Mouse (Mus musculus) lung, embryonic 15.5 days (tissue): ENCODE measurements around the gene Tmem160. TPM values are rescaled to one million over a fixed set of nuclear protein-coding genes. Genes with fewer than 3 reads are reported as not detected.

ENCODE experiments used
- ATAC-seq: fragments of 200-750 bp; cut with Nextera tagmentation; 2 replicates; pipeline ENCODE4 v1.8.0; 2017; ENCODE audit warnings: moderate number of reproducible peaks, borderline replicate concordance; ENCODE audit not compliant: low FRiP score, low TSS enrichment; ENCODE audit errors: extremely low read depth
- H3K27ac ChIP-seq: fragments of 300-500 bp; sonication (generic); 2 replicates; pipeline ENCODE4 v1.5.1; 2015; ENCODE audit warnings: moderate library complexity, mild to moderate bottlenecking, inconsistent platforms
- H3K27me3 ChIP-seq: fragments of 300-500 bp; sonication (generic); 2 replicates; pipeline ENCODE4 v1.6.1; 2015; ENCODE audit warnings: inconsistent platforms
- H3K36me3 ChIP-seq: fragments of 300-500 bp; sonication (generic); 2 replicates; pipeline ENCODE4 v1.6.1; 2015; ENCODE audit warnings: inconsistent platforms
- H3K4me1 ChIP-seq: fragments of 300-500 bp; sonication (generic); 2 replicates; pipeline ENCODE4 v1.6.1; 2015; ENCODE audit warnings: inconsistent platforms
- H3K4me2 ChIP-seq: fragments of 300-500 bp; sonication (generic); 2 replicates; pipeline ENCODE4 v1.6.1; 2015; ENCODE audit warnings: inconsistent platforms, mild to moderate bottlenecking, moderate library complexity
- H3K4me3 ChIP-seq: fragments of 300-500 bp; sonication (generic); 2 replicates; pipeline ENCODE4 v1.5.1; 2015; ENCODE audit warnings: mild to moderate bottlenecking, inconsistent platforms
- H3K9ac ChIP-seq: fragments of 300-500 bp; sonication (generic); 2 replicates; pipeline ENCODE4 v1.6.1; 2015; ENCODE audit warnings: inconsistent platforms
- H3K9me3 ChIP-seq: fragments of 300-500 bp; sonication (generic); 2 replicates; pipeline ENCODE4 v1.6.1; 2016; ENCODE audit warnings: inconsistent platforms
- WGBS: fragments of 180-500 bp; shearing (Covaris S2); methylation state at CpG from one replicate; pipeline ENCODE4 v1.1.7; 2015; 5-methylcytosine and 5-hydroxymethylcytosine counted together
- polyA plus RNA-seq: library from polyadenylated mRNA; unstranded; fragments of >200 nt; fragmentation: Nextera tagmentation; extraction: Ambion mirVana; gene quantifications from 2 replicates; pipeline ENCODE4 v1.2.1, GENCODE M21; 2015

The Tmem160 gene
- polyA plus RNA-seq, 1 experiment from 2014 or later, result 43.2 TPM

GRCm38 (mm10) chr7:16472116-16472709 is 19.6 kb downstream of the Tmem160 start:
- Histone ChIP-seq H3K27ac (no peak overlapping the region), H3K4me2 (no peak overlapping the region), H3K4me1 (peaks cover 17% of the 10 kb centered on the region), H3K9me3 (no peaks in the 10 kb centered on the region), H3K9ac (no peak overlapping the region), H3K4me3 (no peak overlapping the region), H3K36me3 (no peaks in the 10 kb centered on the region), H3K27me3 (peaks cover 90% of the 10 kb centered on the region)
- 19% methylated on average over 17 of the region's 17 CpGs for WGBS
- ATAC-seq, result no peak

GRCm38 (mm10) chr7:16473847-16474246 is 21.3 kb downstream of the Tmem160 start:
- Histone ChIP-seq H3K27me3 (peaks cover 88% of the 10 kb centered on the region), H3K9ac (no peak overlapping the region), H3K4me2 (no peak overlapping the region), H3K4me1 (peaks cover 17% of the 10 kb centered on the region), H3K4me3 (no peak overlapping the region), H3K9me3 (no peaks in the 10 kb centered on the region), H3K27ac (no peak overlapping the region), H3K36me3 (no peaks in the 10 kb centered on the region)
- 54% methylated on average over 8 of the region's 8 CpGs for WGBS
- no peak for ATAC-seq

GRCm38 (mm10) chr7:16474445-16474844 is 21.9 kb downstream of the Tmem160 start:
- H3K27me3 ChIP-seq, result peaks cover 82% of the 10 kb centered on the region
- H3K4me3 ChIP-seq, result peak overlapping the region; percentile 19; the same call in 1 of the 2 replicates
- 5% methylated on average over 33 of the region's 33 CpGs for WGBS
- no peaks in the 10 kb centered on the region for H3K9me3 ChIP-seq
- H3K4me2 ChIP-seq, result peak overlapping the region; percentile 34
- no peak overlapping the region for H3K9ac ChIP-seq
- H3K4me1 ChIP-seq, result peaks cover 17% of the 10 kb centered on the region
- no peak for ATAC-seq
- no peak overlapping the region for H3K27ac ChIP-seq
- no peaks in the 10 kb centered on the region for H3K36me3 ChIP-seq

GRCm38 (mm10) chr7:16475321-16475720 is 22.7 kb downstream of the Tmem160 start:
- Histone ChIP-seq H3K4me1 (peaks cover 17% of the 10 kb centered on the region), H3K36me3 (no peaks in the 10 kb centered on the region), H3K27ac (no peak overlapping the region), H3K9me3 (no peaks in the 10 kb centered on the region), H3K4me3 (peak overlapping the region; percentile 14; the same call in 1 of the 2 replicates), H3K27me3 (peaks cover 74% of the 10 kb centered on the region), H3K9ac (no peak overlapping the region), H3K4me2 (peak overlapping the region; percentile 56; the same call in 1 of the 2 replicates)
- 3% methylated on average over 23 of the region's 23 CpGs for WGBS
- ATAC-seq, result no peak

GRCm38 (mm10) chr7:16475764-16476599 is 23.4 kb downstream of the Tmem160 start:
- H3K36me3 ChIP-seq, result no peaks in the 10 kb centered on the region
- peaks cover 17% of the 10 kb centered on the region for H3K4me1 ChIP-seq
- no peak overlapping the region for H3K9ac ChIP-seq
- 2% methylated on average over 57 of the region's 59 CpGs for WGBS
- H3K27ac ChIP-seq, result no peak overlapping the region
- peak overlapping the region; percentile 32 for H3K4me3 ChIP-seq
- H3K9me3 ChIP-seq, result no peaks in the 10 kb centered on the region
- 0 out of 2 replicates have a peak, but pooled peaks have one; percentile 6 for ATAC-seq
- peaks cover 68% of the 10 kb centered on the region for H3K27me3 ChIP-seq
- peak overlapping the region; percentile 56 for H3K4me2 ChIP-seq

- WGBS, result 3% methylated on average over 15 of the region's 34 CpGs
- H3K4me3 ChIP-seq, result peak overlapping the region; percentile 32
- H3K4me1 ChIP-seq, result peaks cover 17% of the 10 kb centered on the region
- peaks cover 61% of the 10 kb centered on the region for H3K27me3 ChIP-seq
- H3K4me2 ChIP-seq, result peak overlapping the region; percentile 56
- no peak overlapping the region for H3K9ac ChIP-seq
- H3K27ac ChIP-seq, result no peak overlapping the region
- H3K36me3 ChIP-seq, result no peaks in the 10 kb centered on the region
- 0 out of 2 replicates have a peak, but pooled peaks have one; percentile 27 for ATAC-seq
- H3K9me3 ChIP-seq, result no peaks in the 10 kb centered on the region
These were observed 24.0 kb downstream of the Tmem160 start for GRCm38 (mm10) chr7:16476600-16476989.

- no peaks in the 10 kb centered on the region for H3K36me3 ChIP-seq
- ATAC-seq, result no peak
- H3K4me2 ChIP-seq, result peak within 1 kb of the TSS; percentile 56
- no peaks in the 10 kb centered on the region for H3K9me3 ChIP-seq
- peak within 1 kb of the TSS; percentile 32 for H3K4me3 ChIP-seq
- no peak within 1 kb of the TSS for H3K27ac ChIP-seq
- peaks cover 52% of the 10 kb centered on the region for H3K27me3 ChIP-seq
- no peak within 1 kb of the TSS for H3K9ac ChIP-seq
- 82% methylated on average over 8 of the region's 8 CpGs for WGBS
- peaks cover 17% of the 10 kb centered on the region for H3K4me1 ChIP-seq
These were observed 25.0 kb downstream of the Tmem160 start, which contains the start of gene Npas1 for GRCm38 (mm10) chr7:16477628-16478027. Gene Npas1 (minus strand): TSS chr7:16477728.

- Histone ChIP-seq H3K4me3 (no peak overlapping the region), H3K27me3 (no peaks in the 10 kb centered on the region), H3K4me1 (no peaks in the 10 kb centered on the region), H3K9me3 (no peaks in the 10 kb centered on the region), H3K36me3 (no peaks in the 10 kb centered on the region), H3K9ac (no peak overlapping the region), H3K4me2 (no peak overlapping the region), H3K27ac (no peak overlapping the region)
- ATAC-seq, result no peak
These were observed 36.2 kb downstream of the Tmem160 start for GRCm38 (mm10) chr7:16488816-16489215.

- no peak for ATAC-seq
- Histone ChIP-seq H3K4me2 (no peak overlapping the region), H3K4me1 (no peaks in the 10 kb centered on the region), H3K36me3 (no peaks in the 10 kb centered on the region), H3K4me3 (no peak overlapping the region), H3K27ac (no peak overlapping the region), H3K9ac (no peak overlapping the region), H3K9me3 (no peaks in the 10 kb centered on the region), H3K27me3 (no peaks in the 10 kb centered on the region)
- 81% methylated on average over 9 of the region's 9 CpGs for WGBS
These were observed 37.4 kb downstream of the Tmem160 start for GRCm38 (mm10) chr7:16489948-16490347.

- ATAC-seq, result no peak
- 33% methylated on average over 3 of the region's 3 CpGs for WGBS
- H3K4me3 ChIP-seq, result no peak overlapping the region
- no peaks in the 10 kb centered on the region for H3K9me3 ChIP-seq
- no peak overlapping the region for H3K4me2 ChIP-seq
- H3K27ac ChIP-seq, result no peak overlapping the region
- no peak overlapping the region for H3K9ac ChIP-seq
- peaks cover 10% of the 10 kb centered on the region for H3K36me3 ChIP-seq
- no peaks in the 10 kb centered on the region for H3K4me1 ChIP-seq
- H3K27me3 ChIP-seq, result no peaks in the 10 kb centered on the region
These were observed 39.2 kb downstream of the Tmem160 start for GRCm38 (mm10) chr7:16491759-16492158.

GRCm38 (mm10) chr7:16492211-16492610 is 39.6 kb downstream of the Tmem160 start:
- Histone ChIP-seq H3K4me2 (no peak overlapping the region), H3K9ac (no peak overlapping the region), H3K4me1 (no peaks in the 10 kb centered on the region), H3K27ac (no peak overlapping the region), H3K36me3 (peaks cover 15% of the 10 kb centered on the region), H3K4me3 (no peak overlapping the region), H3K9me3 (no peaks in the 10 kb centered on the region), H3K27me3 (no peaks in the 10 kb centered on the region)
- 65% methylated on average over 3 of the region's 3 CpGs for WGBS
- ATAC-seq, result no peak

- no peak overlapping the region for H3K27ac ChIP-seq
- no peak overlapping the region for H3K4me2 ChIP-seq
- H3K4me3 ChIP-seq, result no peak overlapping the region
- H3K9ac ChIP-seq, result no peak overlapping the region
- 0 out of 2 replicates have a peak, but pooled peaks have one; percentile 19 for ATAC-seq
- no peaks in the 10 kb centered on the region for H3K9me3 ChIP-seq
- H3K36me3 ChIP-seq, result peaks cover 26% of the 10 kb centered on the region
- H3K27me3 ChIP-seq, result no peaks in the 10 kb centered on the region
- no peaks in the 10 kb centered on the region for H3K4me1 ChIP-seq
- WGBS, result 45% methylated on average over 2 of the region's 2 CpGs
These were observed 40.8 kb downstream of the Tmem160 start for GRCm38 (mm10) chr7:16493361-16493760.
